Mouse (Mus musculus) spleen, adult 2 months (tissue): ENCODE results near the gene Tdrd7.

ENCODE experiments used
- CTCF ChIP-seq: fragments of 200-500 bp; IDR thresholded peaks from 2 replicates; pipeline ENCODE4 v1.5.1; 2011; ENCODE audit warnings: mild to moderate bottlenecking, inconsistent platforms; ENCODE audit not compliant: insufficient read depth, insufficient read length, insufficient replicate concordance; ENCODE audit errors: extremely low read depth
- POLR2A ChIP-seq: fragments of 200-500 bp; IDR thresholded peaks from 2 replicates; pipeline ENCODE4 v1.6.1; 2011; ENCODE audit warnings: low read depth, low read length, inconsistent platforms

GRCm38 (mm10) chr4:45953025-45953919, 11.9 kb upstream of the Tdrd7 start:
- TF ChIP-seq CTCF (no peak), POLR2A (no peak)
